Mouse (Mus musculus) ES-Bruce4 (cell line): ENCODE results near the gene Paqr7.

ENCODE experiments used
- CTCF ChIP-seq: IDR thresholded peaks from one replicate; pipeline ENCODE4 v1.8.1; 2011; ENCODE audit warnings: low read depth, low read length
- POLR2A ChIP-seq: IDR thresholded peaks from one replicate; pipeline ENCODE4 v1.8.1; 2011; ENCODE audit warnings: low read length; ENCODE audit not compliant: insufficient read depth

- no peak for TF ChIP-seq POLR2A
- no peak for TF ChIP-seq CTCF
These were observed 45.9 kb upstream of the Paqr7 start for GRCm38 (mm10) chr4:134450392-134451195.
